Mouse (Mus musculus) c-Kit-positive CD71-positive TER-119-negative erythroid progenitor cells, embryonic 14.5 days (primary cell): Measurements from ENCODE around the gene Huwe1.

Experiments
- DNase-seq: peaks from one replicate; pipeline ENCODE4 v3.0.0-alpha.2; 2013; ENCODE audit warnings: low read depth

The Huwe1 gene

GRCm38 (mm10) chrX:151800701-151801511 is at the start of gene Huwe1:
Gene Huwe1, plus strand, starts transcription at chrX:151800807.
- DNase-seq = no peak

- DNase-seq = no peak
These were observed 20.3 kb upstream of the Huwe1 start for GRCm38 (mm10) chrX:151780348-151780747.

GRCm38 (mm10) chrX:151782939-151783338 is 17.7 kb upstream of the Huwe1 start:
- DNase-seq = no peak

- no peak for DNase-seq
These were observed 7.8 kb upstream of the Huwe1 start for GRCm38 (mm10) chrX:151792766-151793165.

- DNase-seq = no peak
These were observed 2.6 kb upstream of the Huwe1 start for GRCm38 (mm10) chrX:151797970-151798369.

GRCm38 (mm10) chrX:151802328-151802955 is 1.8 kb downstream of the Huwe1 start:
- DNase-seq = no peak

GRCm38 (mm10) chrX:151802956-151803776 is 2.6 kb downstream of the Huwe1 start:
- DNase-seq = peak; percentile 93

GRCm38 (mm10) chrX:151803777-151804101 is 3.1 kb downstream of the Huwe1 start:
- DNase-seq = no peak

GRCm38 (mm10) chrX:151804388-151804787 is 3.8 kb downstream of the Huwe1 start:
- no peak for DNase-seq

- DNase-seq = no peak
These were observed 10.9 kb downstream of the Huwe1 start for GRCm38 (mm10) chrX:151811481-151811880.

- DNase-seq = no peak
These were observed 13.0 kb downstream of the Huwe1 start for GRCm38 (mm10) chrX:151813656-151814055.

- no peak for DNase-seq
These were observed 17.1 kb downstream of the Huwe1 start for GRCm38 (mm10) chrX:151817712-151818111.

- DNase-seq = no peak
These were observed 28.4 kb downstream of the Huwe1 start for GRCm38 (mm10) chrX:151828971-151829370.

GRCm38 (mm10) chrX:151831260-151831659 is 30.7 kb downstream of the Huwe1 start:
- DNase-seq = peak; percentile 19

GRCm38 (mm10) chrX:151832982-151833381 is 32.4 kb downstream of the Huwe1 start:
- peak; percentile 14 for DNase-seq

GRCm38 (mm10) chrX:151859436-151859835 is 58.8 kb downstream of the Huwe1 start:
- no peak for DNase-seq

- DNase-seq = peak; percentile 43
These were observed 110.1 kb downstream of the Huwe1 start for GRCm38 (mm10) chrX:151910692-151911091.

GRCm38 (mm10) chrX:151912267-151912666 is 111.7 kb downstream of the Huwe1 start:
- DNase-seq = no peak

- DNase-seq = no peak
These were observed 128.8 kb downstream of the Huwe1 start for GRCm38 (mm10) chrX:151929390-151929789.

- DNase-seq = no peak
These were observed 138.2 kb downstream of the Huwe1 start for GRCm38 (mm10) chrX:151938852-151939251.

GRCm38 (mm10) chrX:151946986-151947385 is 146.4 kb downstream of the Huwe1 start:
- DNase-seq = no peak

GRCm38 (mm10) chrX:151947781-151948180 is 147.2 kb downstream of the Huwe1 start:
- DNase-seq = no peak

GRCm38 (mm10) chrX:151950231-151950630 is 149.6 kb downstream of the Huwe1 start:
- DNase-seq = no peak
